Mouse (Mus musculus): ENCODE results near the gene Slc52a3. TPM values are rescaled to one million over a fixed set of nuclear protein-coding genes. Genes with fewer than 3 reads are reported as not detected.

Slc52a3 gene
- polyA plus RNA-seq, 1 experiment from 2014 or later = 0.40 TPM

DNA sequence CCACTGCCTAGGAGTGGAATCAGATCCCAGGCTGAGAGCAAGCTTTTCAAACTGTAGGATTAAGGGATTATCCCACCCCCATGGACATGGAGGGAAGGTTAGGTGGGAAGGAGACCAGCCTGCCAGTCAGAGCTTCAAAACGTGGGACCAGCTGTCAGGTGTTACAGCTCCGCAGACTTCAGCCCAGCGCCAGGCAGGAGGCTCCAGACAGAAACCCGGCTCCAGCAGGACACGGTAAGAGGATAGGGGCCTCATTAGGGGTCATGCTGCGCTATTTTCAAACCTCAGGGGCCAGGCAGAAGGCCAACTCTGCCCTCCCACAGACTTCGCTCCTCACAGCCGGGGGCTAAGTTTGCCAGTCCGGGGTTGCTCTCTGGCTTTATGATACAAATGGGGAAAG is 32.3 kb upstream of the Slc52a3 start:
- ATAC-seq (replicated peaks; ENCODE audit: insufficient number of reproducible peaks, insufficient read depth, low FRiP score, low read depth) = no peak; the same call in 1 of the 2 replicates
- H3K4me1 ChIP-seq (replicated peaks) = peaks cover 31% of the 10 kb centered on the region
- H3K27me3 ChIP-seq = peaks cover 11% of the 10 kb centered on the region; the same call in 1 of the 2 replicates
- WGBS = 13% methylated on average over 9 of the region's 9 CpGs
- peak overlapping the region; percentile 50 for H3K4me2 ChIP-seq
- no peak overlapping the region for H3K4me3 ChIP-seq
- H3K9me3 ChIP-seq (replicated peaks) = no peaks in the 10 kb centered on the region
- H3K9ac ChIP-seq = 0 out of 2 replicates have a peak overlapping the region, but pooled peaks have one; percentile 22
- peak overlapping the region; percentile 20 for H3K27ac ChIP-seq
- no peaks in the 10 kb centered on the region for H3K36me3 ChIP-seq

DNA sequence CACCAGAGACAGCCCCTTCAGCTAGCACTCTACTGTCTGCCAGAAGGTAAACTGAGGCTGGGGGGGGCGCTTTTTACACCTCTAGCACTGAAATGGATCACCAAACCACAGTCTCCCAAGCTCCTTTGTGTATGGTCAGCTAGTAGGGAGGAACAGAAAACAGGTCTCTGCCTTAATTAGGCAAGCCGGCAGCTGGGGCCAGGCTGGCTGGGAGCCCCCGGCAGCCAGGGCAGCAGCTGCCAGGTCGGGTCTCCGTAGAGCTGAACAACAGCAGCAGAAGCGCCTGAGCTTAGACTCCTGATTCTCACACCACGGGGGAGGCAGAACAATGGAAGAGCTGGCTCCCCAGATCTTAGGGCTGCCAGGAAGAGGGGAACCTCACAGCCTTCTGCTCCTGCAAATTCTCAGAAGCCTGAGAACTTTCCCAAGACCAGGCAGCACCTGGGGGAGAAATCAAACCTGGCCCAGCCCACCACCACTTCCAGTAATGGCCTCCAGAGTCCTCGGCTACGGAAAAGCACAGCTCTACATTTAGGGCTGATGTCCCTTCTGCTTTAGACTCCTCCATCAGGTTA is 29.0 kb upstream of the Slc52a3 start:
- H3K9ac ChIP-seq = no peak overlapping the region
- H3K36me3 ChIP-seq = no peaks in the 10 kb centered on the region
- H3K9me3 ChIP-seq (replicated peaks) = no peaks in the 10 kb centered on the region
- H3K4me3 ChIP-seq = no peak overlapping the region
- ATAC-seq (replicated peaks; ENCODE audit: insufficient number of reproducible peaks, insufficient read depth, low FRiP score, low read depth) = no peak
- no peak overlapping the region for H3K27ac ChIP-seq
- peaks cover 31% of the 10 kb centered on the region for H3K27me3 ChIP-seq
- WGBS = 47% methylated on average over 9 of the region's 9 CpGs
- H3K4me2 ChIP-seq = no peak overlapping the region
- H3K4me1 ChIP-seq (replicated peaks) = peaks cover 48% of the 10 kb centered on the region

DNA sequence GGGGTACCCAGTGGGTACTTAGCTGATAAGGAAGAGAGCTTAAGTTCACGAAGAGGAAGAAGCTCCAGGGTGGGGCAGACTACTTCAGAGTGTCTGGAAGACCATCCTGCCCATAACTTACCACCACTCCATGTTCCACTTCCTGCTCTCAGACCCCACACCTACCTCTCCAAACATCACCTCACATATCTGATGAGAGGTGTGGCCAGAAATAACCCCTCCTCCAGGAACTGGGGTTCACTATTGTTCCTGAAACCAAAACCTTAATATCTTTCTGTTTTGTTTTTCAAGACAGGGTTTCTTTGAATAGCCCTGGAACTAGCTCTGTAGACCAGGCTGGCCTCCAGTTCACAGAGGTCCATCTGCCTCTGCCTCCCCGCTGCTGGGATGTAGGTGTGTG is 28.5 kb upstream of the Slc52a3 start:
- Histone ChIP-seq H3K4me1 (replicated peaks) (peaks cover 47% of the 10 kb centered on the region), H3K9ac (no peak overlapping the region), H3K9me3 (replicated peaks) (no peaks in the 10 kb centered on the region), H3K27ac (no peak overlapping the region), H3K27me3 (peaks cover 36% of the 10 kb centered on the region), H3K36me3 (no peaks in the 10 kb centered on the region), H3K4me2 (no peak overlapping the region), H3K4me3 (no peak overlapping the region)
- no peak for ATAC-seq (replicated peaks; ENCODE audit: insufficient number of reproducible peaks, insufficient read depth, low FRiP score, low read depth)
- 77% methylated on average over 2 of the region's 2 CpGs for WGBS

DNA sequence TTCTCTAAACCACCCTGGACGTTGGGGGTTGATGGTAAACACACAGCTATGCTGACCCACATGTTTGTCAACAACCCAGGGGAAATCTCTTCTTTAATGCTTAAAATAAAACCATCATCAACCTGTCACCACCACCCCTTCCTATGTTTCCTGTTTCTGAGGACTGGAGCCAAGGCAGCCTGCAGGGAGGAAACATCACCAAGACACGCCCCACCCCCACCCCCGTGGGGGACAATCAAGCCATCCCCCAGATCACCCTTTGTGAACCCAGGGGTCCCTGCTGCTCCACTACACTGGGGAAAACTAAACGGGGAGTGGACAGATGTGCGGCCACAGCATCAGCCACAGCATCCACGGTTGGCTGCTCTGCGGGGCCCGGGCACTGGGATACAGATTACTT is 27.9 kb upstream of the Slc52a3 start:
- H3K9me3 ChIP-seq (replicated peaks) = no peaks in the 10 kb centered on the region
- no peak overlapping the region for H3K4me2 ChIP-seq
- H3K4me3 ChIP-seq = no peak overlapping the region
- no peak for ATAC-seq (replicated peaks; ENCODE audit: insufficient number of reproducible peaks, insufficient read depth, low FRiP score, low read depth)
- 78% methylated on average over 8 of the region's 8 CpGs for WGBS
- no peak overlapping the region for H3K27ac ChIP-seq
- H3K27me3 ChIP-seq = peaks cover 39% of the 10 kb centered on the region
- no peak overlapping the region for H3K9ac ChIP-seq
- no peaks in the 10 kb centered on the region for H3K36me3 ChIP-seq
- peaks cover 47% of the 10 kb centered on the region for H3K4me1 ChIP-seq (replicated peaks)

DNA sequence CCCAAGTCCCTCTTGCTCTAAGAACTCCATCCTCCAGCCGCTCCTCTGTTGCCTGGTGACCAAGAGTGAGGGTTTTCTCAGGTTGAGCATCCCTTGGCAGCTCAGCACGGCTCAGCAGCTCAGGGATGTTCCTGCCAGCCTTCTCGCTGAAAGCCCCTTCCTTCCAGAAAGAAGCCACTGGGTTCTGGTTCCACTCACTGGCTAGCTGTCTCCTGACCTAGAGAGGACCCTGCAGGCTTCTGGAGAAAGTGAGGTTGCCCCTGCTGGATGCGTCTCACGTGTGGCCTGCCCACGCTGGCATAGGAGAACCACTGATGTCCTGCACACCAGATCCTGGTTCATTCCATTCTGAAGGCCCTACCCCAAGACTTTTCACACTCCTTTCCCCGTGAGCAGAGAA is 27.3 kb upstream of the Slc52a3 start:
- peaks cover 47% of the 10 kb centered on the region for H3K4me1 ChIP-seq (replicated peaks)
- no peaks in the 10 kb centered on the region for H3K36me3 ChIP-seq
- 88% methylated on average over 7 of the region's 7 CpGs for WGBS
- ATAC-seq (replicated peaks; ENCODE audit: insufficient number of reproducible peaks, insufficient read depth, low FRiP score, low read depth) = no peak
- H3K9me3 ChIP-seq (replicated peaks) = no peaks in the 10 kb centered on the region
- H3K4me2 ChIP-seq = no peak overlapping the region
- H3K27me3 ChIP-seq = peaks cover 43% of the 10 kb centered on the region
- H3K4me3 ChIP-seq = no peak overlapping the region
- H3K9ac ChIP-seq = no peak overlapping the region
- H3K27ac ChIP-seq = no peak overlapping the region

DNA sequence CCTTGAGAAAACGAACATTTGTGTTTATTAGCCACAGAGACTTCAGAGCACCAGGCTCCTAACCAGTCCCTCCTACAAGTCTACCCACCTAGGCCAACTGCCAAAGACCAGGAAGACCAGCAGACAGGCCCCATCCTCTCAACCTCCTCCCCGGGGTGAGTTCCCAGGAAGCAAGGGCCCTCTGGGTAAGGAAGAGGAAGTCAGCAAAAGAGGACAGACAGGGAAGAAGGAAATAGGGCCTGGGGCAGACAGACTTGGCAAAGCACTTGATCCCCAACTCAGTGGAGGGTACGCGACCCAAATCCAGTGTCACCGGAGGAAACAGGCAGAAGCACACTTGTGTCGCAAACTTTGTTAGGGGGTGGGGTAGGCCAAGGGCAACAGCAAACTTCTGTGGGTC is 26.9 kb upstream of the Slc52a3 start:
- Histone ChIP-seq H3K27me3 (peaks cover 46% of the 10 kb centered on the region), H3K4me3 (no peak overlapping the region), H3K9me3 (replicated peaks) (no peaks in the 10 kb centered on the region), H3K4me1 (replicated peaks) (peaks cover 47% of the 10 kb centered on the region), H3K9ac (no peak overlapping the region), H3K27ac (no peak overlapping the region), H3K4me2 (no peak overlapping the region), H3K36me3 (no peaks in the 10 kb centered on the region)
- no peak for ATAC-seq (replicated peaks; ENCODE audit: insufficient number of reproducible peaks, insufficient read depth, low FRiP score, low read depth)
- 89% methylated on average over 6 of the region's 6 CpGs for WGBS

DNA sequence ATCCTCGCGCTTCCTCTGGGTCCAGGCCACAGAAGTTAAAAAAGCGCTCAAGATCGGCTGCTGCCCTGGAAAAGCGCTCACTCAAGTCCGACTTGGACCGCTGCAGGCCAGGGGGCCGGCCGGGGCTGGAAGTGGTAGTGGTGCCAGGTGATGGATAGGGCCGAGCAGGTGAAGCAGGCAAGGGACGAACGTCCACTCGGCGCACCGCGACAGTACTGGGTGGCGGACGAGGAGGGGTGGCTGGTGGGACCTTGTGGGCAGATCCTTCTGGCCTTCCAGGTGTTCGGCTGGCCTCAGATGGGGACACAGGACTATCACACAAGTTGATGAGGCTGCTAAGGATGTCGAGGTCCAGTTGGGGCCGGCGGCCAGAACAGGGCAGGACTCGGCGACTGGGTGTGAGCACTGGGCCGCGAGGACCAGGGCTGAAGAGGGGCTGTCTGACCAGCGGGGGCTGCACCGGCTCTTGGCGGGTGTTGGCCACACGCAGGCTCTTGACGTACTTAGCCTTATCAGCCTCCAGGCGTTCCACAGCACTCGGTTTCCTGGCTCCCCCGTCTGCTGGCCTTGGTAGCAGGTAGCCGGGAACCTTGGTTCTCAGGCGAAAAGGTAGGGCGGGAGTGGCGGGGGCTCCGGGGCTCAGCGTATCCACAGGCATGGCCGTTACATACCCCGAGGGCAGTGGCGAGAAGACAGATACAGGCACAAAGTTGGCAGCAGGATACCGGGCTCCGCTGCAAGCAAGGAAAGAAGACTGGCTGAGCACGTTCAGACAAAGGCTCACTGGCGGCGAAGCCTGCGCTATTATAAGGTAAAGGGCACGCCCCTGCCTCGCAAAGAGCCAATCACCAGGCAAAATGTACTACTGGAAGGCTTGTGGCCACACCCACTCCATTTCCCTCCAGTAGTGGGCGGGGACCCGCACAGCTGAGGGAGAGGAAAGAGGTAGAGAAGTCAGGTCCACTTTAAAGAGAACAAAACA is 25.8 kb upstream of the Slc52a3 start:
- H3K4me1 ChIP-seq (replicated peaks) = peaks cover 45% of the 10 kb centered on the region
- H3K4me3 ChIP-seq = peak overlapping the region; percentile 44
- WGBS = 39% methylated on average over 53 of the region's 53 CpGs
- H3K27ac ChIP-seq = peak overlapping the region; percentile 64
- H3K4me2 ChIP-seq = peak overlapping the region; percentile 76
- no peaks in the 10 kb centered on the region for H3K36me3 ChIP-seq
- peaks cover 51% of the 10 kb centered on the region for H3K27me3 ChIP-seq
- H3K9ac ChIP-seq = peak overlapping the region; percentile 43
- ATAC-seq (replicated peaks; ENCODE audit: insufficient number of reproducible peaks, insufficient read depth, low FRiP score, low read depth) = peak; percentile 90
- no peaks in the 10 kb centered on the region for H3K9me3 ChIP-seq (replicated peaks)

DNA sequence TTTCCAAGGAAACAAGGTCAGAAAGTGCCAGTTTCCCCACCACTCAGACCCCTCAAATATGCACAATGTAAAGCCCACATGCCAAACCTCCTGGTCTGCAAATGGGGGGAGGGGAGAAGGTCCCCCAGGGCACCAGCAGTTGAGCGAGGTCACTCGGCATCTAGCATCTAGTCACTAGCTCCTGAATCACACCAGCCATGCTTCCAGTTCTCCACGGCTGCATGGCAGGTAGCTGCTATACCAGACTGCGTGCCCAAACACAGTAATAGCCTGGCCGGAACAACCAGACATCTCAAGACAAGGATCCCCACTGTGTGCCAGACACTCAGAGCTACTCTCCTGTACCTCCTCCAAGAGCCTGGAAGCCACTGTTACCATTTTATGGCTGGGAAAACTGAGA is 24.6 kb upstream of the Slc52a3 start:
- WGBS = 90% methylated on average over 5 of the region's 5 CpGs
- Histone ChIP-seq H3K27me3 (peaks cover 51% of the 10 kb centered on the region), H3K4me1 (replicated peaks) (peaks cover 45% of the 10 kb centered on the region), H3K4me2 (no peak overlapping the region), H3K9ac (no peak overlapping the region), H3K4me3 (no peak overlapping the region), H3K36me3 (no peaks in the 10 kb centered on the region), H3K27ac (no peak overlapping the region), H3K9me3 (replicated peaks) (no peaks in the 10 kb centered on the region)
- ATAC-seq (replicated peaks; ENCODE audit: insufficient number of reproducible peaks, insufficient read depth, low FRiP score, low read depth) = no peak

DNA sequence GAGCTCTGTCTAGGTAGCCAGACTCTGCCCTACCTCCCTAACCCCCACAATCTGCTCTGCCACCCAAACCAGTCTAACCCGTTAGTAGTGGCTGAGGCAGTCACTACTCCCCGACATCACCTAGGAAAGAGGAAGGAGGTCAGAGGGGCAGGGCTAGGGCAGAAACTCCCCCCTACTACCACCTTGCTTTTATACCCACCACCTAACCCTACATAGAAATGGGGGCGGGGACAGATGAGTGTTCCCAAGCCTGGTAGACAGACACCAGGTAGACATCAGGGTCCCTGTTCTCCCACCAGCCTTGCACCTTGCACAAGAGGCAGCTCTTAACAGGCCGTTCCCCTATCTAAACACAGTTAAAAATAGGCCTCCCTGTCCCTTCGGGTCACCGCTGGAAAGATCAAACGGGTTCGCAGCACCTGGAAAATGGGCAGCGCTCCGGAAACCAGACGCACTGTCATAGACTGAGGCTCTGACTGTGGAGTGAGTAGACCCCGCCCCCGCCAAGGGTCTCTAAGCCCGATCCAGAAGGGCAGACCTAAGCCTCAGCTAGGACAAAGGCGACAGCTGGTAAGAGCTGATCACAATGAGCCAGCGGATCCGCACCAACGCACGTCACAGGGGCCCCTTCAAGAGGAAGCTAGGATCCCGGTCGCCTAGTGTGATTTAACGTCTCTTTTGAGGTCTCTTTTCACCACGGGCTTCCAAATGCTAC is 23.3 kb upstream of the Slc52a3 start:
- Histone ChIP-seq H3K4me3 (peak overlapping the region; percentile 39), H3K4me2 (peak overlapping the region; percentile 67), H3K9me3 (replicated peaks) (no peaks in the 10 kb centered on the region), H3K27me3 (peaks cover 50% of the 10 kb centered on the region), H3K36me3 (no peaks in the 10 kb centered on the region), H3K4me1 (replicated peaks) (peaks cover 51% of the 10 kb centered on the region), H3K27ac (peak overlapping the region; percentile 0; the same call in 1 of the 2 replicates), H3K9ac (peak overlapping the region; percentile 38; the same call in 1 of the 2 replicates)
- ATAC-seq (replicated peaks; ENCODE audit: insufficient number of reproducible peaks, insufficient read depth, low FRiP score, low read depth) = no peak
- 16% methylated on average over 23 of the region's 23 CpGs for WGBS

DNA sequence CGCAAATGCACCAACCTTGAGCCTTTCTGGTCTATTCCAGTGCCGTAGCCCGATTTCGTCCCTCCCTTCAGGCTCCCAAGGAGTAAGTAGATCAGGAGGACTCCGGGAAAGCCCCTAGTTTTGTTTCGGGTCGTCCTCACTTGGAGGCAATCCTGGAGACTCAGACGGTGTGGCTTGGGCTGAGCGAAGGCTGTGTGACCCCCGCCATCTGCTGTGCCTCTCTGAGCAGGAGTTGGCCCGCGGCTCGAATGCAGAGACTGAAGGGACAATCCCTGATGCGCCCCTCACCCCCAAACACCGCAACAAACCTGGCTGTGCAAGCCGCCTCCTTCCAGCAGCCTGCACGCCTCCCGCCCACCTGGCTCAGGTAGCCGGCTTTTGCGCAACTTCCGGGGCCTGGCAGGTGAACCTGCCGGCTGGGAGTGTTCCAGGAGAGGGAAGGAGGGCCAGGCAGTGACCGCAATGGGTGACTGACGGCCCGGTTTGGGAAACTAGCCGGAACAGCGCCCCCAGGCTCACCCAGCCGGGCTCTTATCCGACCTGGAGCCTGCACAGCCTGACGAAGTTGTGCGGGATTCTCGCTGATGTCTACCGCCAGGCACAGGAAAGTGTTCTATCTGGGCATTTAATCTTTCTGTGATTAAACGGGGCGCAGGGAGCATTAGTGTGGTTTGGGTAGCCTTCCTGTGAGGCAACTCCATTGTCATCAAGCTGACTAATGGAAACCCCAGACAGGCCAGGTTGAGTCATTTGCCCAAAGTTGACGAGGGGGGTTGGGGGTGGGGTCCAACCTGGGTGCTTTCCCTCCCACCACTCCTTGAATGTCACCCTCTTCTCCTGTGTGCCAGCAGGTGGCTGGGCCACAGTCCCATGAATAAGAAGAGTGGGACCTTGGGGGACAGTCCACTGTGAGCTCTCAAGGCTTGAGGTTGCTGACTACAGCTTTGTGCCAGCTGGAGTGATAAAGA is 22.4 kb upstream of the Slc52a3 start:
- peak overlapping the region; percentile 67 for H3K4me2 ChIP-seq
- no peaks in the 10 kb centered on the region for H3K36me3 ChIP-seq
- 10% methylated on average over 36 of the region's 36 CpGs for WGBS
- ATAC-seq (replicated peaks; ENCODE audit: insufficient number of reproducible peaks, insufficient read depth, low FRiP score, low read depth) = no peak
- H3K9ac ChIP-seq = peak overlapping the region; percentile 38; the same call in 1 of the 2 replicates
- peaks cover 41% of the 10 kb centered on the region for H3K27me3 ChIP-seq
- H3K27ac ChIP-seq = peak overlapping the region; percentile 0; the same call in 1 of the 2 replicates
- peaks cover 53% of the 10 kb centered on the region for H3K4me1 ChIP-seq (replicated peaks)
- H3K9me3 ChIP-seq (replicated peaks) = no peaks in the 10 kb centered on the region
- peak overlapping the region; percentile 39 for H3K4me3 ChIP-seq

Data from heart, embryonic 15.5 days (tissue).